In genomic region chr14:31891500-31892185, GRCm38 (mm10) we compare ENCODE assay signal across 8 mouse cellular contexts.
DNase-seq lines count a peak whose midpoint lies in the region; ATAC-seq lines count a peak whose summit lies in the region.

No protein-coding gene starts in this region.

- 20% methylated on average over 16 of the region's 16 CpGs for WGBS in liver, embryonic 15.5 days (ENCODE audit: insufficient replicate concordance)

- H3K27ac ChIP-seq in brown adipose tissue, adult 24 weeks (replicated peaks; ENCODE audit: low read depth, low read length), result 0 out of 2 replicates have a peak overlapping the region, but pooled peaks have one; percentile 15
- H3K27ac ChIP-seq in liver, embryonic 15.5 days (replicated peaks), result no peak overlapping the region

- H3K9ac ChIP-seq in liver, embryonic 15.5 days, result no peak overlapping the region

- no peak overlapping the region for H3K4me3 ChIP-seq in brown adipose tissue, adult 24 weeks (ENCODE audit: insufficient read depth, low read depth, low read length)
- no peak overlapping the region for H3K4me3 ChIP-seq in liver, embryonic 15.5 days (replicated peaks)

- no peak for ATAC-seq in liver, embryonic 15.5 days (ENCODE audit: insufficient read depth)

- peak; percentile 29 to 70 for DNase-seq in adrenal gland, adult (ENCODE audit: inconsistent age in 2 of 2, low spot score in 1 of 2)
- DNase-seq in adrenal gland, adult 8-10 months, result no peak
- peak; percentile 24 to 35 for DNase-seq in heart, adult 18-20 months
- DNase-seq in layer of hippocampus, adult 18-20 months (ENCODE audit: low spot score in 2 of 2), result peak; percentile 39 to 60
- peak; percentile 32 for DNase-seq in ovary, adult 18-20 months (ENCODE audit: low spot score)
- no peak for DNase-seq in spleen, postnatal 4 days (ENCODE audit: low spot score in 2 of 2)

- peak overlapping the region; percentile 35 for H3K4me2 ChIP-seq in liver, embryonic 15.5 days

- H3K4me1 ChIP-seq in brown adipose tissue, adult 24 weeks (ENCODE audit: control insufficient read depth, insufficient read depth, insufficient read length, low read length), result peaks cover 9% of the 10 kb centered on the region
- H3K4me1 ChIP-seq in liver, embryonic 15.5 days (replicated peaks), result peaks cover 9% of the 10 kb centered on the region; the same call in 1 of the 2 replicates

- no peaks in the 10 kb centered on the region for H3K9me3 ChIP-seq in liver, embryonic 15.5 days (replicated peaks)

- no peaks in the 10 kb centered on the region for H3K36me3 ChIP-seq in liver, embryonic 15.5 days (replicated peaks)

- no peaks in the 10 kb centered on the region for H3K27me3 ChIP-seq in liver, embryonic 15.5 days

Comparison
In these comparisons a context has a peak if more than half of its experiments do, and no peak if none do; other contexts are left out.
1. DNase-seq: peak in adrenal gland, adult (2 of 2), heart, adult 18-20 months (2 of 2), layer of hippocampus, adult 18-20 months (2 of 2) and ovary, adult 18-20 months (single experiment); none in adrenal gland, adult 8-10 months (single experiment) and spleen, postnatal 4 days (0 of 2).